Mouse (Mus musculus) MEL (cell line): ENCODE measurements around the gene Aqp11. TPM values are rescaled to one million over a fixed set of nuclear protein-coding genes. Genes with fewer than 3 reads are reported as not detected.

ENCODE experiments used
- DNase-seq: peaks from one replicate; pipeline ENCODE4 v3.0.0; 2011; ENCODE audit warnings: low read depth, low spot score
- H3K27ac ChIP-seq: 2 replicates; pipeline ENCODE4 v1.5.1; 2012; ENCODE audit warnings: low read depth, mild to moderate bottlenecking, control low read depth, low read length, moderate library complexity; ENCODE audit not compliant: control insufficient read depth
- H3K27me3 ChIP-seq, 2 experiments: fragments of 150-350 bp in 1 of 2; sonication (generic) in 1 of 2; 2 replicates each; pipeline ENCODE4 v1.6.1; 2012; ENCODE audit warnings: low read length in 2 of 2, mild to moderate bottlenecking in 2 of 2, improper control_type of control experiment in 1 of 2, moderate library complexity in 1 of 2; ENCODE audit not compliant: insufficient read depth in 2 of 2, control insufficient read depth in 1 of 2
- H3K36me3 ChIP-seq, 2 experiments: 2 replicates each; pipeline ENCODE4 v1.6.1; 2012 to 2014; ENCODE audit warnings: low read length in 2 of 2, improper control_type of control experiment in 1 of 2, inconsistent platforms in 1 of 2, mild to moderate bottlenecking in 1 of 2; ENCODE audit not compliant: insufficient read depth in 2 of 2, control insufficient read depth in 1 of 2
- H3K4me1 ChIP-seq, 2 experiments: fragments of 150-350 bp in 1 of 2; sonication (generic) in 1 of 2; 2 replicates each; pipeline ENCODE4 v1.6.1; 2012; ENCODE audit warnings: low read length in 2 of 2, improper control_type of control experiment in 1 of 2, mild to moderate bottlenecking in 1 of 2; ENCODE audit not compliant: insufficient read depth in 2 of 2, control insufficient read depth in 1 of 2
- H3K4me3 ChIP-seq, 2 experiments: fragments of 150-350 bp in 1 of 2; sonication (generic) in 1 of 2; 2 replicates each; pipeline ENCODE4 v1.5.1; 2012; ENCODE audit warnings: low read depth in 2 of 2, low read length in 2 of 2, mild to moderate bottlenecking in 2 of 2, moderate library complexity in 2 of 2, control low read depth in 1 of 2, improper control_type of control experiment in 1 of 2; ENCODE audit not compliant: control insufficient read depth in 1 of 2, insufficient read depth in 1 of 2
- H3K79me2 ChIP-seq: 2 replicates; pipeline ENCODE4 v1.6.1; 2012; ENCODE audit warnings: mild to moderate bottlenecking, low read length, moderate library complexity; ENCODE audit not compliant: control insufficient read depth, poor library complexity, insufficient read depth
- H3K9ac ChIP-seq: 2 replicates; pipeline ENCODE4 v1.6.1; 2012; ENCODE audit warnings: low read depth, mild to moderate bottlenecking, control low read depth, low read length, moderate library complexity; ENCODE audit not compliant: control insufficient read depth, poor library complexity, severe bottlenecking
- H3K9me3 ChIP-seq: fragments of 150-350 bp; sonication (generic); replicated peaks from 2 replicates; pipeline ENCODE4 v1.6.1; 2012; ENCODE audit warnings: mild to moderate bottlenecking, low read length, improper control_type of control experiment, moderate library complexity; ENCODE audit not compliant: insufficient read depth
- BHLHE40 ChIP-seq: IDR thresholded peaks from 2 replicates; pipeline ENCODE4 v1.6.1; 2012; ENCODE audit warnings: low read depth, mild to moderate bottlenecking, inconsistent platforms, low read length, improper control_type of control experiment, borderline replicate concordance
- CTCF ChIP-seq, 3 experiments: IDR thresholded peaks in 2 of 3; conservative IDR thresholded peaks in 1 of 3; 2 replicates each; pipeline ENCODE4 v1.5.1; 2011 to 2012; ENCODE audit warnings: low read length in 3 of 3, low read depth in 2 of 3, mild to moderate bottlenecking in 2 of 3, improper control_type of control experiment in 1 of 3, inconsistent platforms in 1 of 3, mixed read lengths in 1 of 3, moderate library complexity in 1 of 3; ENCODE audit not compliant: control insufficient read depth in 1 of 3, insufficient read depth in 1 of 3, poor library complexity in 1 of 3, severe bottlenecking in 1 of 3
- E2F4 ChIP-seq: IDR thresholded peaks from 2 replicates; pipeline ENCODE4 v1.6.1; 2011; ENCODE audit warnings: low read depth, low read length, improper control_type of control experiment, borderline replicate concordance
- ELF1 ChIP-seq: IDR thresholded peaks from 2 replicates; pipeline ENCODE4 v1.6.1; 2014; ENCODE audit warnings: low read depth, mild to moderate bottlenecking, inconsistent platforms, low read length, improper control_type of control experiment, moderate library complexity
- EP300 ChIP-seq, 2 experiments: IDR thresholded peaks; 2 replicates each; pipeline ENCODE4 v1.6.1; 2011; ENCODE audit warnings: improper control_type of control experiment in 2 of 2, low read length in 2 of 2, low read depth in 1 of 2, mild to moderate bottlenecking in 1 of 2
- ETS1 ChIP-seq: IDR thresholded peaks from 2 replicates; pipeline ENCODE4 v1.6.1; 2012; ENCODE audit warnings: low read depth, mild to moderate bottlenecking, inconsistent platforms, low read length, improper control_type of control experiment, moderate library complexity
- GATA1 ChIP-seq: IDR thresholded peaks from 2 replicates; pipeline ENCODE4 v1.6.1; 2011; ENCODE audit warnings: low read depth, low read length, improper control_type of control experiment
- HCFC1 ChIP-seq: IDR thresholded peaks from 2 replicates; pipeline ENCODE4 v1.6.1; 2012; ENCODE audit warnings: low read depth, mild to moderate bottlenecking, inconsistent platforms, low read length, improper control_type of control experiment, moderate library complexity
- MAFK ChIP-seq: IDR thresholded peaks from 2 replicates; pipeline ENCODE4 v1.6.1; 2011; ENCODE audit warnings: low read depth, mild to moderate bottlenecking, low read length, improper control_type of control experiment, borderline replicate concordance
- MAX ChIP-seq: IDR thresholded peaks from 2 replicates; pipeline ENCODE4 v1.6.1; 2011; ENCODE audit warnings: low read length, improper control_type of control experiment
- MAZ ChIP-seq: IDR thresholded peaks from 2 replicates; pipeline ENCODE4 v1.6.1; 2012; ENCODE audit warnings: low read depth, mild to moderate bottlenecking, inconsistent platforms, low read length, improper control_type of control experiment
- MEF2A ChIP-seq: IDR thresholded peaks from 2 replicates; pipeline ENCODE4 v1.6.1; 2014; ENCODE audit warnings: low read depth, mild to moderate bottlenecking, inconsistent platforms, low read length, improper control_type of control experiment; ENCODE audit not compliant: poor library complexity, insufficient replicate concordance, severe bottlenecking; ENCODE audit errors: extremely low read depth
- MXI1 ChIP-seq: IDR thresholded peaks from 2 replicates; pipeline ENCODE4 v1.6.1; 2011; ENCODE audit warnings: mild to moderate bottlenecking, low read depth, low read length, improper control_type of control experiment
- MYB ChIP-seq: IDR thresholded peaks from 2 replicates; pipeline ENCODE4 v1.6.1; 2011; ENCODE audit warnings: mild to moderate bottlenecking, low read depth, low read length, improper control_type of control experiment
- MYC ChIP-seq: IDR thresholded peaks from 2 replicates; pipeline ENCODE4 v1.6.1; 2011; ENCODE audit warnings: low read depth, mild to moderate bottlenecking, low read length, improper control_type of control experiment, moderate library complexity
- NRF1 ChIP-seq: IDR thresholded peaks from 2 replicates; pipeline ENCODE4 v1.6.1; 2014; ENCODE audit warnings: low read depth, mild to moderate bottlenecking, inconsistent platforms, low read length, improper control_type of control experiment, moderate library complexity; ENCODE audit not compliant: poor library complexity, insufficient read depth, severe bottlenecking
- POLR2A ChIP-seq, 2 experiments: IDR thresholded peaks; 2 replicates each; pipeline ENCODE4 v1.6.1; 2011 to 2012; ENCODE audit warnings: low read length in 2 of 2, mild to moderate bottlenecking in 2 of 2, control low read depth in 1 of 2, improper control_type of control experiment in 1 of 2, low read depth in 1 of 2, moderate library complexity in 1 of 2; ENCODE audit not compliant: control insufficient read depth in 1 of 2, insufficient read depth in 1 of 2, poor library complexity in 1 of 2
- POLR2AphosphoS2 ChIP-seq: IDR thresholded peaks from 2 replicates; pipeline ENCODE4 v1.6.1; 2011; ENCODE audit warnings: low read length, improper control_type of control experiment
- RAD21 ChIP-seq: IDR thresholded peaks from 2 replicates; pipeline ENCODE4 v1.6.1; 2011; ENCODE audit warnings: mild to moderate bottlenecking, low read depth, low read length, improper control_type of control experiment
- RCOR1 ChIP-seq: IDR thresholded peaks from 2 replicates; pipeline ENCODE4 v1.6.1; 2012; ENCODE audit warnings: low read depth, mild to moderate bottlenecking, inconsistent platforms, low read length, improper control_type of control experiment
- SIN3A ChIP-seq: IDR thresholded peaks from 2 replicates; pipeline ENCODE4 v1.6.1; 2012; ENCODE audit warnings: low read length, improper control_type of control experiment, inconsistent platforms
- TAL1 ChIP-seq: IDR thresholded peaks from 2 replicates; pipeline ENCODE4 v1.6.1; 2012; ENCODE audit warnings: mild to moderate bottlenecking, inconsistent platforms, low read length, moderate library complexity, mixed read lengths
- TBP ChIP-seq: IDR thresholded peaks from 2 replicates; pipeline ENCODE4 v1.8.0; 2011; ENCODE audit warnings: low read depth, low read length, improper control_type of control experiment
- TCF12 ChIP-seq: IDR thresholded peaks from 2 replicates; pipeline ENCODE4 v1.6.1; 2014; ENCODE audit warnings: low read depth, mild to moderate bottlenecking, inconsistent platforms, low read length, improper control_type of control experiment, moderate library complexity
- USF1 ChIP-seq: IDR thresholded peaks from 2 replicates; pipeline ENCODE4 v1.6.1; 2014; ENCODE audit warnings: low read depth, mild to moderate bottlenecking, inconsistent platforms, low read length, improper control_type of control experiment, moderate library complexity
- USF2 ChIP-seq, 2 experiments: IDR thresholded peaks; 2 replicates each; pipeline ENCODE4 v1.6.1; 2011 to 2012; ENCODE audit warnings: improper control_type of control experiment in 2 of 2, low read length in 2 of 2, borderline replicate concordance in 1 of 2, inconsistent platforms in 1 of 2, low read depth in 1 of 2, mild to moderate bottlenecking in 1 of 2; ENCODE audit not compliant: insufficient read depth in 1 of 2
- ZKSCAN1 ChIP-seq: IDR thresholded peaks from 2 replicates; pipeline ENCODE4 v1.6.1; 2012; ENCODE audit warnings: low read depth, mild to moderate bottlenecking, inconsistent platforms, low read length, improper control_type of control experiment, moderate library complexity
- ZNF384 ChIP-seq: IDR thresholded peaks from 2 replicates; pipeline ENCODE4 v1.6.1; 2012; ENCODE audit warnings: low read depth, mild to moderate bottlenecking, inconsistent platforms, low read length, improper control_type of control experiment
- polyA plus RNA-seq, 2 experiments: library from polyadenylated mRNA; stranded (reverse) in 1 of 2; unstranded in 1 of 2; fragments of >175 nt in 1 of 2; fragments of >200 nt in 1 of 2; gene quantifications; 2 replicates each; pipeline versions ENCODE4 v1.2.1 to v1.2.4; 2012; ENCODE audit warnings: low replicate concordance in 2 of 2, low read depth in 1 of 2; ENCODE audit not compliant: insufficient read length in 2 of 2, insufficient read depth in 1 of 2, missing spikeins in 1 of 2
- total RNA-seq: library from RNA; depleted of rRNA; stranded (reverse); fragments of 300-350 nt; gene quantifications from 2 replicates; pipeline ENCODE4 v1.2.3, GENCODE M21; 2012

Gene Aqp11
- total and polyA plus RNA-seq, 3 experiments: 0.89 to 3.9 TPM; not detected in 1

GRCm38 (mm10) chr7:97695441-97695840 lies 42.6 kb downstream of the Aqp11 start:
- H3K27ac ChIP-seq: peak overlapping the region; percentile 36
- H3K27me3 ChIP-seq: no peaks in the 10 kb centered on the region
- H3K9me3 ChIP-seq: no peaks in the 10 kb centered on the region
- H3K4me3 ChIP-seq: peak overlapping the region in 1 of 2 experiments; percentile 11; a peak in 1 of 4 replicates
- peak; percentile 87 for TF ChIP-seq TCF12
- TF ChIP-seq USF2 (IDR thresholded peaks at IDR 0.05; ENCODE audit: borderline replicate concordance in 1 of 2, insufficient read depth in 1 of 2, low read depth in 1 of 2, low read length in 2 of 2): no peak
- TF ChIP-seq BHLHE40: no peak
- TF ChIP-seq ZKSCAN1: no peak
- TF ChIP-seq RCOR1: peak; percentile 76
- no peak for TF ChIP-seq MXI1
- 0 out of 2 replicates have a peak, but pooled peaks have one; percentile 25 for TF ChIP-seq POLR2AphosphoS2
- TF ChIP-seq GATA1: peak; percentile 90
- peak; percentile 43 for TF ChIP-seq TAL1
- TF ChIP-seq POLR2A (IDR thresholded peaks at IDR 0.05; ENCODE audit: control insufficient read depth in 1 of 2, insufficient read depth in 1 of 2, low read depth in 1 of 2, low read length in 2 of 2, poor library complexity in 1 of 2): no peak
- TF ChIP-seq ETS1: peak; percentile 60; the same call in 1 of the 2 replicates
- TF ChIP-seq ZNF384: peak; percentile 57
- TF ChIP-seq EP300 (IDR thresholded peaks at IDR 0.05; ENCODE audit: low read depth in 1 of 2, low read length in 2 of 2): peak; percentile 86 to 88
- no peak for TF ChIP-seq HCFC1
- no peak for TF ChIP-seq E2F4
- TF ChIP-seq NRF1: no peak
- no peak for TF ChIP-seq MAZ
- TF ChIP-seq TBP: no peak
- H3K9ac ChIP-seq: no peak overlapping the region; the same call in 1 of the 2 replicates
- H3K36me3 ChIP-seq: peaks cover 0 to 30% of the 10 kb centered on the region in 2 experiments; a peak in 3 of 4 replicates
- DNase-seq: peak; percentile 22
- H3K79me2 ChIP-seq: peaks cover 37% of the 10 kb centered on the region
- peaks cover 14 to 21% of the 10 kb centered on the region in 2 experiments for H3K4me1 ChIP-seq

- Histone ChIP-seq H3K36me3 (peaks cover 2 to 8% of the 10 kb centered on the region in 2 experiments), H3K9me3 (no peaks in the 10 kb centered on the region), H3K4me1 (no peaks in the 10 kb centered on the region), H3K9ac (no peak overlapping the region), H3K27ac (no peak overlapping the region), H3K79me2 (no peaks in the 10 kb centered on the region), H3K27me3 (no peaks in the 10 kb centered on the region), H3K4me3 (no peak overlapping the region)
- DNase-seq: no peak
- TF ChIP-seq EP300 (IDR thresholded peaks at IDR 0.05; ENCODE audit: low read depth in 1 of 2, low read length in 2 of 2): no peak
- no peak for TF ChIP-seq NRF1
- TF ChIP-seq MAX: no peak
- TF ChIP-seq MAZ: no peak
- TF ChIP-seq RCOR1: no peak
- TF ChIP-seq CTCF (IDR thresholded peaks at IDR 0.05 in 2 of 3, conservative IDR thresholded peaks at IDR 0.05 in 1 of 3; ENCODE audit: control insufficient read depth in 1 of 3, insufficient read depth in 1 of 3, low read depth in 2 of 3, low read length in 3 of 3, poor library complexity in 1 of 3, severe bottlenecking in 1 of 3): no peak
- no peak for TF ChIP-seq RAD21
- TF ChIP-seq POLR2A (IDR thresholded peaks at IDR 0.05; ENCODE audit: control insufficient read depth in 1 of 2, insufficient read depth in 1 of 2, low read depth in 1 of 2, low read length in 2 of 2, poor library complexity in 1 of 2): no peak
- TF ChIP-seq SIN3A: no peak
- TF ChIP-seq MAFK: no peak
- no peak for TF ChIP-seq MYC
- TF ChIP-seq MYB: no peak
- no peak for TF ChIP-seq USF1
- TF ChIP-seq USF2 (IDR thresholded peaks at IDR 0.05; ENCODE audit: borderline replicate concordance in 1 of 2, insufficient read depth in 1 of 2, low read depth in 1 of 2, low read length in 2 of 2): no peak
- TF ChIP-seq TCF12: no peak
- TF ChIP-seq ETS1: no peak
- no peak for TF ChIP-seq ELF1
- TF ChIP-seq ZKSCAN1: no peak
- TF ChIP-seq MEF2A: no peak
These were observed 50.3 kb downstream of the Aqp11 start for GRCm38 (mm10) chr7:97687831-97688230.
